Mouse (Mus musculus): ENCODE results near the gene Mettl22. TPM values are rescaled to one million over a fixed set of nuclear protein-coding genes. Genes with fewer than 3 reads are reported as not detected.

The Mettl22 gene
- polyA plus RNA-seq, 1 experiment from 2014 or later: 14.2 TPM

DNA sequence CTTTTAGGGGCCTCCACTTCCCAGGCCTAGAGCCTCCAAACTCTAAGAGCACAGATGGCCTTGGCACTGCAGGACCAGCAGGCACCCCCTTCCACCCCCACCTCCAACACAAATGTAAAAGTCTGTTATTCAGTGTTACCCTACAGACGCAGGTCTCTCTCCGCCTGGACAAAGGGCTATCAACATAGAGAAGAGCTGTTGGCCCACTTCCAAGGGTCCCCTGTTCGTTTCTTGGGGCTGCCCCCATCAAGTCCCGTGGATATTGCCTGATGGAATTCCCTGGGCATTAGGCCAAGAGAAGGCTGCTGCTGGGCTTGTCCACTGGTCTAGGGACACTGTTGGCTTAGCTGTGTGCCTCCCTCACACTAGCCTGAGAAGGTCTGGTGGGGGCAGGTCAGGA is 43.6 kb downstream of the Mettl22 start:
- Histone ChIP-seq H3K27ac (0 out of 2 replicates have a peak overlapping the region, but pooled peaks have one; percentile 70), H3K4me3 (replicated peaks) (peak overlapping the region; percentile 64), H3K27me3 (replicated peaks) (no peaks in the 10 kb centered on the region), H3K9ac (peak overlapping the region; percentile 62), H3K36me3 (no peaks in the 10 kb centered on the region), H3K9me3 (no peaks in the 10 kb centered on the region), H3K4me1 (replicated peaks) (peaks cover 16% of the 10 kb centered on the region), H3K4me2 (replicated peaks) (peak overlapping the region; percentile 80)
- ATAC-seq: no peak
- 5% methylated on average over 4 of the region's 4 CpGs for WGBS

DNA sequence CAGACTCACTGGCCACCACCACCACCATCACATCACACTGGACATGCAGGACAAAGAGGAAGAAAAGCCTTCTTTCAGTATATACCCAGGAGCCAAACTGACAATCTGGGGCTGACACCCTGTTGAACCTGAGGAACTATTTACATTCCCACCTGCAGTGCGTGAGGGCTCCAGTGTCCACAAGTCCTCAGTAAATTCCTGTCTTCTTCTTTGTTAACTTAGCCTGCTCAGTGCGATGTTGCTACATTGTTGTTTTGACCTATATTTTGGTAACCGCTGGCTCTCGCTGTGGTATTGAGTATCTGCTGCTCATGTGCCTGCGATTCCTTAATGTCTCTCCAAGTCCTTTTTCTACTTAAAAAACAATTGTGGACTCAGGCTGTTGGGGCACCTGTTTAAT is 49.9 kb downstream of the Mettl22 start:
- 81% methylated on average over 5 of the region's 5 CpGs for WGBS
- H3K4me3 ChIP-seq (replicated peaks): no peak overlapping the region
- H3K36me3 ChIP-seq: no peaks in the 10 kb centered on the region
- no peaks in the 10 kb centered on the region for H3K27me3 ChIP-seq (replicated peaks)
- no peak for ATAC-seq
- no peak overlapping the region for H3K9ac ChIP-seq
- H3K9me3 ChIP-seq: no peaks in the 10 kb centered on the region
- H3K4me1 ChIP-seq (replicated peaks): peaks cover 29% of the 10 kb centered on the region
- no peak overlapping the region for H3K27ac ChIP-seq
- H3K4me2 ChIP-seq (replicated peaks): no peak overlapping the region

DNA sequence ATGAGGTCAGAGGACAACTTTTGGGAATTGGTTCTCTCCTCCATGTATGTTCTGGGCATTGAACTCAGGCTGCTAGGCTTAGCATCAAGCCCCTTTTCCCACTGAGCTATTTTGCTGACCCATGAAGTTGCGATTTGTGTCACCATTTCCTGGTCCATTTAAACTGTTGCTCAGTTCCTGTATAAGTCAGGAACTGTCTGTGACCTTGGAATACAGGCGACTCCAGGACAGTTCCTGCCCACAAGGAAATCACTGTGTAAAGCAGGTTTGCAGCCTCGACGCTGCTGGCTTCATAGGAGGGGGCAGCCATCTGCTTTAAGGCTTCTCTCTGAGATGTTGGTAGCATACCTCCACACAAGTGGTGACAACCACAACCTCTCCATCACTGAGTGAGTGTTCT is 50.7 kb downstream of the Mettl22 start:
- no peak for ATAC-seq
- Histone ChIP-seq H3K36me3 (no peaks in the 10 kb centered on the region), H3K4me3 (replicated peaks) (no peak overlapping the region), H3K27ac (no peak overlapping the region), H3K9ac (no peak overlapping the region), H3K4me1 (replicated peaks) (peaks cover 29% of the 10 kb centered on the region), H3K9me3 (no peaks in the 10 kb centered on the region), H3K27me3 (replicated peaks) (no peaks in the 10 kb centered on the region), H3K4me2 (replicated peaks) (no peak overlapping the region)
- 64% methylated on average over 4 of the region's 4 CpGs for WGBS

DNA sequence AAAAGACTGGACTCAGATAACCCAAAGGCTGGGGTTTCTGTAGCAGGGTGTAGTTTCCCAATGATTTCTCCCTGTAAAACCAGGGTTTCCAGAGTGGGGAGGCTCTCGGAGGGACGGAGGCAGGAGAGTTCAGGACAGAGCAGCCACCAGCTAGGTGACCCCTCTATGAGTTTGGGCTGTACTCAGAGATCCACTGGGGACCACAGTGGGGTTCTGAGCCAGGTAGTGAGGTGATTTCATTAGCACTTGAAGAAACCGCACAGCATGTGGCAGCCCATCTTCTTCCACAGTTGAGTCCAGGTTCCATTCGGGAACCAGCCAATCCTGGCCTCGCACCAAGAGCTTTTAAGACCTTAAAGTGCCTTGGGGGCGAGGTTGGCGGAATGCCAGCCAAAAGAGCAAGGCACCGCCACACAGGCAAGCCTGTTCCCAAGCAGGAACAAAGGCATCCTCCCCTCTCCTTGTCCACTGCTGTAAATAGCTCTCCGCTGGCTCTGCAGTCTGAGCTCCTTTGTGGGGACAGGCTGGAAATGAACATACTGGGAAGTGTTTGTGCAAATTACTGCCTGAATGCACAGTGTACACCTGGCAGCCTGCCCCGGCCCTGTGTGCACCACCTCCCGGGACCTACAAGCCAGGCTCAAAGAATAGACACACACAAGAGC is 53.0 kb downstream of the Mettl22 start:
- Histone ChIP-seq H3K9me3 (no peaks in the 10 kb centered on the region), H3K4me1 (replicated peaks) (peaks cover 29% of the 10 kb centered on the region), H3K4me3 (replicated peaks) (no peak overlapping the region), H3K36me3 (no peaks in the 10 kb centered on the region), H3K4me2 (replicated peaks) (no peak overlapping the region; the same call in 1 of the 2 replicates), H3K27ac (peak overlapping the region; percentile 67), H3K27me3 (replicated peaks) (no peaks in the 10 kb centered on the region), H3K9ac (peak overlapping the region; percentile 10; the same call in 1 of the 2 replicates)
- WGBS: 34% methylated on average over 11 of the region's 11 CpGs
- peak; percentile 31; the same call in 1 of the 2 replicates for ATAC-seq

DNA sequence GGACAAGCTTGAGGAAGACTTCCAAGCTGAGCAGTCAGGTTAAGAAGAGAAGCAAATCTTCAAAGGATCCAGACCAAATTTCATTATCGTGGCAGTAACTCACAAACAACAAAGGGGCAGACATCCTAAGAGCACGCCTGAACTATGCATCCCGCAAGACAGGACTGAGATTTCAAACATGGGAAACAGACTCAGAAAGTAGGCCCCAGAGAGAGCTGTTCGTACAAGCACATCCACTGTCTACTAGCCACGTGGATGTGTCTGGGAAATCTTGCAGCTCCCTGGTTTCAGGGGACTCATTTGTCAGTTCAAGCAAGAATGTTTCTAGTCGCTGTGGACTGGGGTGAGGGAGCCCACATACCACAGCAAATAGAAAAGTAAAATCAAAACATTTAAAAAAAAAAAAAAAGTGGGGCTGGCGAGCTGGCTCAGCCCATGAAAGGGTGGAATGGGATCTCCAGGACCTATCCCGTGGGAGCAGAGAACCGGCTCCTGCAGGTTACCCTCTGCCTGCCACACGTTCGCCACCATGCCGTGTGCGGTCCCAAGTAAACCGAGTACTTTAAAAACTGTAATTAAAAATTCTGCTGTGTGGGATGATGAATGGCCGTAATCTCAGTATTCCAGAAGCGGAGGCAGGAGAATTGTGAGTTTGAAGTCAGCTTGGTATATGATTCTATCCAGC is 53.7 kb downstream of the Mettl22 start:
- H3K27me3 ChIP-seq (replicated peaks): no peaks in the 10 kb centered on the region
- no peak overlapping the region for H3K4me2 ChIP-seq (replicated peaks)
- no peaks in the 10 kb centered on the region for H3K36me3 ChIP-seq
- no peak for ATAC-seq
- H3K27ac ChIP-seq: peak overlapping the region; percentile 67
- no peak overlapping the region for H3K9ac ChIP-seq
- WGBS: 62% methylated on average over 16 of the region's 16 CpGs
- H3K4me1 ChIP-seq (replicated peaks): peaks cover 29% of the 10 kb centered on the region
- H3K4me3 ChIP-seq (replicated peaks): no peak overlapping the region
- no peaks in the 10 kb centered on the region for H3K9me3 ChIP-seq

DNA sequence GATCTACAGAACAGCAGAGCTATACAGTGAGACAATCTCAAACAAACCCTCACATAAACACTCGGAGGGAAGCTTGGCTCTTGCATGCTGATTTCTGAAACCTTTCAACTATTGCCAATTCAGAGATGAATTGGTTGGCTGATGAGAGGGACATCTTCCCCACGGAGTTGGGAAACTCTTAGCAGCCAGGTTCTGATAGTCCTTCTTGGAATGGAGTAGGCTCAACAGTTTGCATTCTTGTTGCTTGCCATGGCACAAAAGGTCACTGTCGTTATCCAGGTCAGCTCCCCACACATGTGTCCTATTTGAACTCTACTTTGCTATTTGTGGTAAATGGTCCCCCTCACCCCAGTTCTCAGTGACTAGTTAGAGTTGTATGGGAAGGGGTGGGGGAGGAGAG is 54.7 kb downstream of the Mettl22 start:
- Histone ChIP-seq H3K27me3 (replicated peaks) (no peaks in the 10 kb centered on the region), H3K4me2 (replicated peaks) (no peak overlapping the region), H3K4me1 (replicated peaks) (peaks cover 29% of the 10 kb centered on the region), H3K9ac (no peak overlapping the region), H3K9me3 (no peaks in the 10 kb centered on the region), H3K27ac (peak overlapping the region; percentile 54), H3K4me3 (replicated peaks) (no peak overlapping the region), H3K36me3 (no peaks in the 10 kb centered on the region)
- WGBS: 48% methylated on average over 3 of the region's 3 CpGs
- ATAC-seq: no peak

DNA sequence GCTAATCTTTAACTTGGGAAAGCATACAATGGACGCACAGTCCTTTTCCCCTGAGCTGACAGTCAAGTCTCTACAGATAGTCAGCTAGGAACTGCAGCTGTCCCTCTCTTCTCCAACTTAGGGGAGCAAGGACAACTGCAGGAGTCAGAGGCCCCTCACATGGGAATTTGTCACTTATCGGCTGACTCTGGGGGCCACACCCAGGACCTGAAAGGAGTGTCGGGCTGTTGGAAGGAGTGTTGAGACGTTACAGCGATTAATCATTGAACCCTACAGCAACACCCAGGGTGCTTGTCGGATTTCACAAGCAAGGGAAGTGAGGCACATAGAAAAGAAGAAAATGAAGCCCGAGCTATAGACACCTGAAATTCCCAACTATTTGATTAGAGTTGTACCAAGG is 55.3 kb downstream of the Mettl22 start:
- Histone ChIP-seq H3K4me2 (replicated peaks) (peak overlapping the region; percentile 3), H3K9ac (no peak overlapping the region), H3K4me3 (replicated peaks) (no peak overlapping the region), H3K27me3 (replicated peaks) (no peaks in the 10 kb centered on the region), H3K27ac (peak overlapping the region; percentile 54), H3K36me3 (no peaks in the 10 kb centered on the region), H3K4me1 (replicated peaks) (peaks cover 29% of the 10 kb centered on the region), H3K9me3 (no peaks in the 10 kb centered on the region)
- 52% methylated on average over 7 of the region's 7 CpGs for WGBS
- ATAC-seq: peak; percentile 88

DNA sequence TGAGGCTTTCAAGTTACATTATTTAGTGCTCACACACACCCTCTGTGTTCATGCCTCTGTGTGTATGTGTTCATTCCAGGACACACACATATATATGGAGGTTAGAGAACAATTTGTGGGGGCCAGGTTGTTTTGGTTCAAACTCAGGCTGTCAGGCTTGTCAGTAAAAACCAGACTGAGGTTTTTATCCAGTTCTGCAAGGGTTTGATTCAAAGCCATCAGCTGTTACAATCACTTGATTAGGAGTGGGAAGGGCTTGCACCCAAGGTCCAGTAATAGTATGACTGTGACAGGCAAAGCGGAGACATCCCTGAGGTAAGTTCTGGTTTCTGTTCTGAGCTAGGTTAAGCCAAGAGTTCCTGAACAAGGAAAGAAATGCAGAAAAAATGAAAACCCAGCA is 58.8 kb downstream of the Mettl22 start:
- WGBS: 91% methylated on average over 1 of the region's 1 CpGs
- ATAC-seq: no peak
- peaks cover 10% of the 10 kb centered on the region; the same call in 1 of the 2 replicates for H3K4me1 ChIP-seq (replicated peaks)
- no peak overlapping the region for H3K27ac ChIP-seq
- H3K4me2 ChIP-seq (replicated peaks): no peak overlapping the region
- H3K4me3 ChIP-seq (replicated peaks): no peak overlapping the region
- H3K36me3 ChIP-seq: no peaks in the 10 kb centered on the region; the same call in 1 of the 2 replicates
- no peak overlapping the region for H3K9ac ChIP-seq
- H3K27me3 ChIP-seq (replicated peaks): no peaks in the 10 kb centered on the region
- no peaks in the 10 kb centered on the region for H3K9me3 ChIP-seq

DNA sequence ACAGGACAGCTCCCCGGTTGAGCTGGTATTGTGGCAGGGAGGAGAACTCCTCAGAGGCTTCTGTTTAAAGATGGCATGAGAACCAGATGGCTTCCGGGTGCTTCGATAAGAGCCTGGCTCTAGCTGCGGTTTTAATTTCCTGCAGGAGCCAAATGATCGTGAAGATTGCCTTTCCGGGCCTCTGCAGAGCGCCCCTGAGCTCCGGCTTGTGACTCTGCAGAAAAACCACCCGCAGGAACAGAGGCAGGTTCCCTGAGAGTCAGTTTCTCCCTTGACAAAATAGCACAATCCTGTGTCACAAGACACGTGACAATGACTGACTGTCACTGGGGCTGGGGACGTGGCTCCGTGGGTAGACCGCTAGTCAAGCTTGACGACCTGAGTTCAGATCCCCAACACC is 59.4 kb downstream of the Mettl22 start:
- Histone ChIP-seq H3K9ac (no peak overlapping the region), H3K27ac (no peak overlapping the region), H3K27me3 (replicated peaks) (no peaks in the 10 kb centered on the region), H3K9me3 (no peaks in the 10 kb centered on the region), H3K4me2 (replicated peaks) (no peak overlapping the region), H3K4me3 (replicated peaks) (no peak overlapping the region), H3K4me1 (replicated peaks) (peaks cover 4% of the 10 kb centered on the region; the same call in 1 of the 2 replicates), H3K36me3 (no peaks in the 10 kb centered on the region; the same call in 1 of the 2 replicates)
- no peak for ATAC-seq
- 81% methylated on average over 14 of the region's 14 CpGs for WGBS

DNA sequence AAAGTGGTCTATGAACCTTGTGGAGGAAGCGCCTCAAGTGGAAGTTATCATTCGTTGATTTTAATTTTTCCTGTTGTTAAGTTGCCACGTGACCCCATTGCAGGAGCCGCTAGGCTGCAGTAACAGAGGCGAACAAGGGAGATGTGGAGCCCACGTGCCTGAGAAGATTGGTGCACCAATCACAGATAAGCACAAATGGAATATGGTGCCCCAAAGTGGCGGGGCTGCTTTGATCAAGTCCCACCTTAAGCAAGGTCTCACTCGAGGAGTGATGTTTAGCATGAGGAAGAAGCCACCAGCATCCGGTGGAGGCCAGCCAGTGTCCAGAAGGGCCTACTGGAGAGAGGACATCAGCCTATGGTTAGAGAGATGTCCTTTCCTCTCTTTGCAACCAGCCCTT is 61.9 kb downstream of the Mettl22 start:
- Histone ChIP-seq H3K27ac (no peak overlapping the region), H3K27me3 (replicated peaks) (no peaks in the 10 kb centered on the region), H3K4me1 (replicated peaks) (no peaks in the 10 kb centered on the region), H3K9ac (no peak overlapping the region), H3K36me3 (no peaks in the 10 kb centered on the region; the same call in 1 of the 2 replicates), H3K4me2 (replicated peaks) (no peak overlapping the region), H3K4me3 (replicated peaks) (no peak overlapping the region), H3K9me3 (no peaks in the 10 kb centered on the region)
- 84% methylated on average over 9 of the region's 9 CpGs for WGBS
- ATAC-seq: no peak

DNA sequence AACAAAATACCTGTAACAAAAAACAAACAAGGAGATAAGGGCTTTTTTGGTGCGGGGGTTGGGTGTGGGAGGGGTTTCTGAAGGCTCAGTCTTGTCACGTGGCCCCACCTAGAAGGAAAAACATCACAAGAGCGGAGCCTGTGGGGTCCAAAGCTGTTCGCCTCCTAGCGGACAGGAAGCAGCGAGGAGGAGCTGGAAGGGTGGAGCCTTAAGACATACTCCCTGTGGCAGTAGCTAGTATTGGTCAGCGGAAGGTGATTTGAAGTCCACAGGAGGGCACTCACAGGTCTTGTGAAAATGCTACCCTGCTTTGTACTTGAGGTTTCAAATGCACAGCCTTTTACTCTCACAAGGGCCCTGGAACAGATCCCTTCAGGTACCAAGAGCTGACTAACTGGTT is 62.3 kb downstream of the Mettl22 start:
- H3K9ac ChIP-seq: no peak overlapping the region
- H3K36me3 ChIP-seq: no peaks in the 10 kb centered on the region; the same call in 1 of the 2 replicates
- H3K4me3 ChIP-seq (replicated peaks): no peak overlapping the region
- no peaks in the 10 kb centered on the region for H3K27me3 ChIP-seq (replicated peaks)
- H3K4me1 ChIP-seq (replicated peaks): no peaks in the 10 kb centered on the region
- H3K4me2 ChIP-seq (replicated peaks): no peak overlapping the region
- ATAC-seq: no peak
- WGBS: 73% methylated on average over 7 of the region's 7 CpGs
- H3K9me3 ChIP-seq: no peaks in the 10 kb centered on the region
- H3K27ac ChIP-seq: no peak overlapping the region

DNA sequence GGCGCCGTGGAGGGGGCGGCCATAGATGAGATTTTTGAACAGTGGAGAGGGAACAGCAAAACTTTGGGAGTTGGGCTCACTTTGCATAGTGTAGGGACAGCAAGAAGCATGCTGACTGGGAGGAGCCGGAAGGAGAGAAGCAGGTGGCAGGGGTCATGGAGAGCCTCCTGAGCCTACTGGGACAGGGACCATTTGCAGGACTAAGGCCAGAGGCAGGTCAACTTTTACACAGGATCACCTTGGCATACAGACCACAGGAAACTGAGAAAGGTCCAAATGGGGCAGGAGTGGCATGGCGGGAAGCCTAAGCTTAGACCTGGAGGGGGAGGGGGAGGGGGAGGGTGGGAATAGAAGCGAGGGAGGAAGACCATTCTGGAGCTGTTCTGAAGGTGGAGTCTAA is 62.9 kb downstream of the Mettl22 start:
- H3K27ac ChIP-seq: no peak overlapping the region
- H3K4me1 ChIP-seq (replicated peaks): no peaks in the 10 kb centered on the region
- H3K9ac ChIP-seq: no peak overlapping the region
- no peaks in the 10 kb centered on the region for H3K9me3 ChIP-seq
- no peak overlapping the region for H3K4me2 ChIP-seq (replicated peaks)
- no peaks in the 10 kb centered on the region; the same call in 1 of the 2 replicates for H3K36me3 ChIP-seq
- WGBS: 91% methylated on average over 6 of the region's 6 CpGs
- no peak overlapping the region for H3K4me3 ChIP-seq (replicated peaks)
- no peaks in the 10 kb centered on the region for H3K27me3 ChIP-seq (replicated peaks)
- no peak for ATAC-seq
